Mouse (Mus musculus): ENCODE data around the gene Tomm34. TPM values are rescaled to one million over a fixed set of nuclear protein-coding genes. Genes with fewer than 3 reads are reported as not detected.

The Tomm34 gene
- polyA plus RNA-seq, 1 experiment from 2014 or later: 55.5 TPM

DNA sequence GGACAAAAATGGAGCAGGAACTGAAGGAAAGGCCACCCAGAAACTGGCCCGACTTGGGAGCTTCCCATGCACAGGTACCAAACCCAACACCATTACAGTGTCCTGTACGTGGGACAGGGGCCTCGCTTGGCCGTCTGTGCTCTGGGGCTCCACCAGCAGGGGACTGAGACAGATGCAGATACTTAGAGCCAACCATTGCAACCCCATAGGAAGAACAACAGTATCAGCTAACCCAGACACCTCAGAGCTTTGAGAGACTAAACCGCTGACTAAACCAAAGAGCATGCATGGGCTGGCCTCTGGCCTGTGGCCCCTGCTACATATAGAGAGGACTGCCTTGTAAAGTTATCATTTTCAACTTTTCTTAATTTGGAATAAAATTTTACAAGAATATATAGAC lies 66.5 kb downstream of the Tomm34 start:
- Histone ChIP-seq H3K27me3 (no peaks in the 10 kb centered on the region), H3K27ac (replicated peaks) (no peak overlapping the region), H3K9ac (replicated peaks) (no peak overlapping the region), H3K4me1 (peaks cover 41% of the 10 kb centered on the region), H3K36me3 (no peaks in the 10 kb centered on the region), H3K4me3 (no peak overlapping the region), H3K4me2 (replicated peaks) (no peak overlapping the region), H3K9me3 (no peaks in the 10 kb centered on the region)
- ATAC-seq (replicated peaks): no peak
- WGBS: 78% methylated on average over 5 of the region's 5 CpGs

Other genes starting within 250 kb of the Tomm34 start
- gene Kcnk15, start 217.5 kb downstream of the Tomm34 start, polyA plus RNA-seq (2015; fragmentation: Nextera tagmentation; extraction: Ambion mirVana): not detected in 2 replicates
- gene Rims4, start 152.5 kb downstream of the Tomm34 start, polyA plus RNA-seq (2015; fragmentation: Nextera tagmentation; extraction: Ambion mirVana): 7.3 and 7.7 TPM in 2 replicates
- gene Ywhab, start 76.2 kb downstream of the Tomm34 start, polyA plus RNA-seq (2015; fragmentation: Nextera tagmentation; extraction: Ambion mirVana): 431 and 450 TPM in 2 replicates
- 2.9 and 4.2 TPM in 2 replicates for gene Pabpc1l, start 45.7 kb downstream of the Tomm34 start, polyA plus RNA-seq (2015; fragmentation: Nextera tagmentation; extraction: Ambion mirVana)
- gene Stk4, start 847 bp downstream of the Tomm34 start, polyA plus RNA-seq (2015; fragmentation: Nextera tagmentation; extraction: Ambion mirVana): 23.8 and 28.0 TPM in 2 replicates
- 0.55 and 0.75 TPM in 2 replicates for gene Kcns1, start 99.9 kb upstream of the Tomm34 start, polyA plus RNA-seq (2015; fragmentation: Nextera tagmentation; extraction: Ambion mirVana)
- not detected in 2 replicates for gene Wfdc5, start 111.6 kb upstream of the Tomm34 start, polyA plus RNA-seq (2015; fragmentation: Nextera tagmentation; extraction: Ambion mirVana)
- not detected in 2 replicates for gene Wfdc12, start 119.4 kb upstream of the Tomm34 start, polyA plus RNA-seq (2015; fragmentation: Nextera tagmentation; extraction: Ambion mirVana)
- gene Wfdc15a, start 129.0 kb upstream of the Tomm34 start, polyA plus RNA-seq (2015; fragmentation: Nextera tagmentation; extraction: Ambion mirVana): not detected in 2 replicates
- gene Wfdc15b, start 150.5 kb upstream of the Tomm34 start, polyA plus RNA-seq (2015; fragmentation: Nextera tagmentation; extraction: Ambion mirVana): not detected in 2 replicates
- gene Svs2, start 167.3 kb upstream of the Tomm34 start, polyA plus RNA-seq (2015; fragmentation: Nextera tagmentation; extraction: Ambion mirVana): not detected in 2 replicates
- not detected in 2 replicates for gene Svs3b, start 185.5 kb upstream of the Tomm34 start, polyA plus RNA-seq (2015; fragmentation: Nextera tagmentation; extraction: Ambion mirVana)
- gene Svs4, start 207.3 kb upstream of the Tomm34 start, polyA plus RNA-seq (2015; fragmentation: Nextera tagmentation; extraction: Ambion mirVana): not detected in 2 replicates
- gene Svs3a, start 218.1 kb upstream of the Tomm34 start, polyA plus RNA-seq (2015; fragmentation: Nextera tagmentation; extraction: Ambion mirVana): not detected in 2 replicates
- gene Svs6, start 245.6 kb upstream of the Tomm34 start, polyA plus RNA-seq (2015; fragmentation: Nextera tagmentation; extraction: Ambion mirVana): not detected in 2 replicates

All from forebrain, embryonic 15.5 days (tissue).